Mouse (Mus musculus) neural tube, embryonic 13.5 days (tissue): ENCODE measurements around the gene Pcsk5. TPM values are rescaled to one million over a fixed set of nuclear protein-coding genes. Genes with fewer than 3 reads are reported as not detected.

Source experiments
- ATAC-seq: fragments of 200-750 bp; cut with Nextera tagmentation; 2 replicates; pipeline ENCODE4 v1.8.0; 2017; ENCODE audit warnings: low read depth, mild to moderate bottlenecking, moderate TSS enrichment, moderate library complexity
- H3K27ac ChIP-seq: fragments of 300-500 bp; sonication (generic); replicated peaks from 2 replicates; pipeline ENCODE4 v1.5.1; 2015; ENCODE audit warnings: moderate library complexity, mild to moderate bottlenecking, inconsistent platforms
- H3K27me3 ChIP-seq: fragments of 300-500 bp; sonication (generic); 2 replicates; pipeline ENCODE4 v1.6.1; 2015; ENCODE audit warnings: mild to moderate bottlenecking, inconsistent platforms
- H3K36me3 ChIP-seq: fragments of 300-500 bp; sonication (generic); 2 replicates; pipeline ENCODE4 v1.6.1; 2015; ENCODE audit warnings: mild to moderate bottlenecking, inconsistent platforms
- H3K4me1 ChIP-seq: fragments of 300-500 bp; sonication (generic); replicated peaks from 2 replicates; pipeline ENCODE4 v1.6.1; 2015; ENCODE audit warnings: inconsistent platforms
- H3K4me2 ChIP-seq: fragments of 300-500 bp; sonication (generic); 2 replicates; pipeline ENCODE4 v1.6.1; 2015; ENCODE audit warnings: inconsistent platforms, mild to moderate bottlenecking, moderate library complexity
- H3K4me3 ChIP-seq: fragments of 300-500 bp; sonication (generic); 2 replicates; pipeline ENCODE4 v1.5.1; 2015; ENCODE audit warnings: mild to moderate bottlenecking, inconsistent platforms
- H3K9ac ChIP-seq: fragments of 300-500 bp; sonication (generic); 2 replicates; pipeline ENCODE4 v1.6.1; 2015; ENCODE audit warnings: moderate library complexity, mild to moderate bottlenecking, inconsistent platforms
- H3K9me3 ChIP-seq: fragments of 300-500 bp; sonication (generic); 2 replicates; pipeline ENCODE4 v1.6.1; 2016; ENCODE audit warnings: inconsistent platforms
- WGBS: fragments of 180-500 bp; shearing (Covaris S2); methylation state at CpG from one replicate; pipeline ENCODE4 v1.1.7; 2015; 5-methylcytosine and 5-hydroxymethylcytosine counted together
- polyA plus RNA-seq: library from polyadenylated mRNA; unstranded; fragments of >200 nt; fragmentation: Nextera tagmentation; extraction: Ambion mirVana; gene quantifications from 2 replicates; pipeline ENCODE4 v1.2.1, GENCODE M21; 2015

The Pcsk5 gene
- polyA plus RNA-seq, 1 experiment from 2014 or later, result 8.6 TPM

DNA sequence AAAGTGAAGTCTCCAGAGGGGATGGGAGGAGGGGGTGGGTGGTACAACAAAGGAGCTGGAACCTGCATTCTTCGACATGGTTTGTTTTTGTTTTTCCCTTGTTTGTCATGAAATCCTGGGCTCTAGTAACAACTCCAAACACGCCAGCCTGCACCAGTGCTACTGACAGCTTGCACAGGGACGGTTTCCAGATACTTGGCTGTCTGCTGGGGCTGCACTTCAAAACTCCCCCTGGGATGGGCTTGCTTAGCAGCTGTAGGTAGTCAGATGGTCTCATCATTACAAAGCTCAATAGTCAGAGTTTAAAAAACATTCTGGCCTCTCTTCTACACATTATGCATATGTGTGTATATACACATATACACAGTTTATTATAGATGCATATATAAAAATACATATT is 234.1 kb downstream of the Pcsk5 start:
- Histone ChIP-seq H3K4me3 (no peak overlapping the region), H3K9me3 (no peaks in the 10 kb centered on the region), H3K36me3 (no peaks in the 10 kb centered on the region), H3K27ac (no peak overlapping the region), H3K27me3 (no peaks in the 10 kb centered on the region), H3K9ac (no peak overlapping the region), H3K4me2 (no peak overlapping the region), H3K4me1 (peaks cover 5% of the 10 kb centered on the region; the same call in 1 of the 2 replicates)
- ATAC-seq, result no peak
- WGBS, result 74% methylated on average over 3 of the region's 3 CpGs

DNA sequence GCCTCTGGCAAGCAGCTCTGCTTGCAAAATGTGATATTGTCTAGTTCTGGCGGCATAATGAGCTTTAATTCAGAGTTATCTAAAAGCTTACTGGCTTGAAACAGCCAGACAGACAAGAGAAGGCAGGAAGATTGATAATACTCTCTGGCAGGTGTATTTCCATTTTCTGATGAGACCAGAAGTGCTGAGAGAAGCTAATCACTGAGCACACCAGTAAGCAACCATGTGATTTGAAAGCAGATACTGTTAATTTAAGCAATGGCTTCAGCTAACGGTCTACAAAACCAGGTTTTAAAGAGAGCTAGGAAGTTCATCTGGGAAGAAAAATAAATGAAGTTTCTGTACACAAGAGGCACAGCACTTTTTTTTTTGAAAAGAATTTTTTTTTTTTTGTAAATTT is 237.1 kb downstream of the Pcsk5 start:
- no peak for ATAC-seq
- 48% methylated on average over 2 of the region's 2 CpGs for WGBS

DNA sequence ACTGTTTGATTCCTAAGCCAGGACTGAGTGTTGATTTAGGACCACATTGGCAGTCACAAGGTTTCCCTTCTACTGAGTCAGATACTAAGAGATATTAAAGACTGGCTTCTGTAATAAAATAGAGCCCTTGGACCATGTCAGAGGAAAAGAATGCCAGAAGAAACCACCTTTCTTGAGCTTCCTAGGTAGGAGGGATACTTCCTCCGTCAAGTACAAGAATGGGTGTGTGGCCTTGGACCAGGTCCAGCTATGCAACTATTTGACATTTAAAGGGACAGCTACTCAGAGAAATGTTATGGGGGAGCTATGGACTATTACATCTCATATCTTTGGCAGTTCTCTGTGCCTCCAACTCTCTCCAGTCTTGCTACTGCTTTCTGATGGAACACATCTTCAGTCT is 244.6 kb downstream of the Pcsk5 start:
- no peak for ATAC-seq
- Histone ChIP-seq H3K4me1 (peaks cover 10% of the 10 kb centered on the region), H3K27ac (no peak overlapping the region), H3K27me3 (no peaks in the 10 kb centered on the region), H3K4me3 (no peak overlapping the region), H3K9me3 (no peaks in the 10 kb centered on the region), H3K36me3 (no peaks in the 10 kb centered on the region), H3K9ac (no peak overlapping the region), H3K4me2 (no peak overlapping the region)
- 21% methylated on average over 1 of the region's 1 CpGs for WGBS

More for the DNA sequence above, 237.1 kb downstream of the Pcsk5 start:
- no peak overlapping the region for H3K4me3 ChIP-seq
- H3K36me3 ChIP-seq, result no peaks in the 10 kb centered on the region
- H3K9me3 ChIP-seq, result no peaks in the 10 kb centered on the region
- no peak overlapping the region for H3K4me2 ChIP-seq
- H3K4me1 ChIP-seq, result peaks cover 5% of the 10 kb centered on the region; the same call in 1 of the 2 replicates
- 0 out of 2 replicates have a peak overlapping the region, but pooled peaks have one; percentile 20 for H3K27ac ChIP-seq
- no peak overlapping the region for H3K9ac ChIP-seq
- no peaks in the 10 kb centered on the region for H3K27me3 ChIP-seq

DNA sequence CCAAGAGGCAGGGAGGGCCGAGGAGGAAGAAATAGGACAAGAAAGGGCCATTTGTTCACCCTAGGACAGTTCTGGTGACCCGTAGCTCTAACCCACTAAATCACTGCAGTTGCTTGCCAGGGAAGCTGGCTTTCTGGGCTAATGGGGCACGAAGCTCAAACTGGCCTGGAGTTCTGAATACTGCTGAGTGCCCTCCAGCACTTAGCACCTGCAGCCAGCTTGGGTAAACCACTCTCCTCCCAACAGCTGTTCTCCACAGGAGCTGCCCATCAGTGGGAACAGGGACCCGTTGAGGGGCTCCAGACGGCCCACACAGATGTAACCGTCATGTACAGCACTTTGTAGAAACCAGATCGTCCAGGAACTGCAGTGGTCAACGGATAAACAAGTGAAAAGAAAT is 246.1 kb downstream of the Pcsk5 start:
- ATAC-seq, result peak; percentile 23; the same call in 1 of the 2 replicates
- Histone ChIP-seq H3K4me3 (no peak overlapping the region), H3K4me1 (peaks cover 10% of the 10 kb centered on the region), H3K27ac (no peak overlapping the region), H3K9ac (no peak overlapping the region), H3K36me3 (no peaks in the 10 kb centered on the region), H3K4me2 (no peak overlapping the region), H3K9me3 (no peaks in the 10 kb centered on the region), H3K27me3 (no peaks in the 10 kb centered on the region)
- 31% methylated on average over 8 of the region's 8 CpGs for WGBS

DNA sequence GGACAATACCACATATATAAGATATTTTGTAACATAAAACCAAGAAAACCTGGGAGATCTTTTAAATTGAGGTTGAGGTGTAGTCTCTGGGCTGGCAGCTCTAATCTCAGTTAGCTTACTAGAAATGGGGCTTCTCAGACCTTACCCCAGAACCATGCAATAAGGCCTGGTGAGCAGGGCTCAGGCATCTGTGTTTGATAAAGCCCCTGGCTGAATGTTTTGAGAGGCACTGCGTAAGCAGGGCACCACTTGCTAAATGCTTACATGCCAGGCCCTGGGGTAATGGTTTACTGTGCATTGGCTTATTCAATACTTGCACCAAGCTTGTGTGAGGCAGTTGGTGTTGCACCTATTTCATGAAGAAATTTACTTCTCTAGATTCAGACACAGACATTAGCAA is 247.1 kb downstream of the Pcsk5 start:
- H3K27me3 ChIP-seq, result no peaks in the 10 kb centered on the region
- 75% methylated on average over 1 of the region's 1 CpGs for WGBS
- no peak overlapping the region for H3K9ac ChIP-seq
- no peak overlapping the region for H3K4me2 ChIP-seq
- ATAC-seq, result no peak
- H3K36me3 ChIP-seq, result no peaks in the 10 kb centered on the region
- no peak overlapping the region for H3K4me3 ChIP-seq
- no peak overlapping the region for H3K27ac ChIP-seq
- peaks cover 10% of the 10 kb centered on the region for H3K4me1 ChIP-seq
- H3K9me3 ChIP-seq, result no peaks in the 10 kb centered on the region

DNA sequence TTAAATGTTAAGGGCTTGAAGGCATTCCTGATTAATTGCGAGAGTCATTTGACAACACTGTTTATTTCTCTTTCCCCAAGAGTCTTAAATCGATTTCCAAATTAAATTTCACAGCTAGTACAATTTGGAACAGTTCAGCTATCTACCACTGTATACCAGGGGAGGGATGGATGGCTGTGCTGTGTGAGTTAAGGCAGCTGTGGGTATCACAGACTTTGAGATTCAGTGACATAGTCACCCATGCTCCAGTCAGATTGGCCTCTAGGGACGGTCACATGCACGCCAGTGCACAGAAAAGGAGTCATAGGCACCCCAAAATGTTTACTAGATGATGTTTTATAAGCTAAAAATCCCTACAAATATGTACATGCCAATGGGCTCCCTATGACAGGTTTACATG is 260.0 kb downstream of the Pcsk5 start:
- H3K4me1 ChIP-seq, result no peaks in the 10 kb centered on the region
- H3K27me3 ChIP-seq, result no peaks in the 10 kb centered on the region
- H3K9me3 ChIP-seq, result no peaks in the 10 kb centered on the region
- no peak for ATAC-seq
- no peak overlapping the region for H3K4me2 ChIP-seq
- WGBS, result 86% methylated on average over 4 of the region's 4 CpGs
- no peaks in the 10 kb centered on the region; the same call in 1 of the 2 replicates for H3K36me3 ChIP-seq
- no peak overlapping the region for H3K4me3 ChIP-seq
- no peak overlapping the region for H3K27ac ChIP-seq
- no peak overlapping the region for H3K9ac ChIP-seq

DNA sequence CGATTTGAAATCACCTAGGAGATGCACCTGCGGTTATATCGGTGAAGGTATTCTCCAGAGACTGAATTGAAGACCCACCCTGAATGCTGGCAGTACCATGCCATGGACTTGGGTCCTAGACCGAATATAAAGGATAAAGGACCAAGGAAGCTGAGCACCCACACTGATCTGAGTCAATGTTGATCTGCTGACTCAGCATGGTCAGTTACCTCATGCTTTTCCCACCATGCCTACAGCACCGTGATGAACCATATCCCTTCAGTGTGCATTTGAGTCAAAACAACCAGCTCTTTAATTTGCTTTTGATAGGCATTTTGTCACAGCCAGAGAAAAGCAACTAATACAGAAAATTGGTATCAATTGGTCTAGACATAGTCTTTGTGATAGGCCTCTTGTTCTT is 262.9 kb downstream of the Pcsk5 start:
- H3K9ac ChIP-seq, result no peak overlapping the region
- no peak for ATAC-seq
- no peaks in the 10 kb centered on the region for H3K4me1 ChIP-seq
- H3K36me3 ChIP-seq, result no peaks in the 10 kb centered on the region; the same call in 1 of the 2 replicates
- H3K4me2 ChIP-seq, result no peak overlapping the region
- H3K9me3 ChIP-seq, result no peaks in the 10 kb centered on the region
- H3K27me3 ChIP-seq, result no peaks in the 10 kb centered on the region
- H3K4me3 ChIP-seq, result no peak overlapping the region
- 94% methylated on average over 5 of the region's 5 CpGs for WGBS
- no peak overlapping the region for H3K27ac ChIP-seq

DNA sequence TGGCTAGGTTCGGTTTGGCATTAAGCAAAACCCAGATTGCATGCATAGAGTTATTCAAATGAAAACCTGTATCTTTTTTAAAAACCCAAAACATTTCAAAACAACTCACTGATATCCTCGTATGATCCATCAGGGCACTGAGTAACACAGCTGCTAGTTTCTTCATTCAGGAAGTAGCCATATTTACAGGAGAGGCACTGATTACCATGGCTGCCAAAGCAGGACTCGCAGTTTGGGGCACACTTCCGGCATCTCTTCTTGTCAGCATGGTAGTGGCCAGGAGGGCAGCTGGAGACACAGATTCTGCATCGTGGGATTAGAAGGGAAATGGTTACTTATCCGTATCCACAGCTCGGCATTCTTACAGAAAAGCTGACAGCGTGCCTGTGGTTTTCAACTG is 265.1 kb downstream of the Pcsk5 start:
- H3K9ac ChIP-seq, result no peak overlapping the region
- no peaks in the 10 kb centered on the region for H3K27me3 ChIP-seq
- H3K4me1 ChIP-seq, result no peaks in the 10 kb centered on the region; the same call in 1 of the 2 replicates
- ATAC-seq, result no peak
- 90% methylated on average over 8 of the region's 8 CpGs for WGBS
- H3K27ac ChIP-seq, result no peak overlapping the region
- no peak overlapping the region for H3K4me3 ChIP-seq
- no peaks in the 10 kb centered on the region; the same call in 1 of the 2 replicates for H3K36me3 ChIP-seq
- no peak overlapping the region for H3K4me2 ChIP-seq
- no peaks in the 10 kb centered on the region for H3K9me3 ChIP-seq

DNA sequence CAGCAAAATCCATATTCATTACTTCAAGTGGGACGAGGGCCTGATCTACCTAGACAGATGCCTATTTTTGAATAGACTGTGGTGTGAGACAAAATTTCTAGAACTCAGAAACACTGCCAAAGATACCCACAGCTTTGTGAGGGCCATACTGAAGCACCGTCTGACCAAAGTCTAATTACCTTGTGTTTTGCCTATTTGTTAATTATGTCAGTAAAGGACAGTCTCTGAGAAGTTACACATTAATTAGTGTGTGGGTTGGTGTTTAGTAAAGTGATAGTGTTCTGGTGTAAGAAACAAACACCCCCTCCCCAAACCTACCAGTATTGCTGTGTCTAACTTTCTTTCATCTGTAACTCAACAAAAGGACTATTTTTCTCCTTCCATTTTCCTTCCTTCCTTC is 266.5 kb downstream of the Pcsk5 start:
- no peak for ATAC-seq
- no peak overlapping the region for H3K27ac ChIP-seq
- WGBS, result 92% methylated on average over 2 of the region's 2 CpGs
- no peak overlapping the region for H3K9ac ChIP-seq
- H3K27me3 ChIP-seq, result no peaks in the 10 kb centered on the region
- H3K9me3 ChIP-seq, result no peaks in the 10 kb centered on the region
- no peaks in the 10 kb centered on the region; the same call in 1 of the 2 replicates for H3K4me1 ChIP-seq
- H3K36me3 ChIP-seq, result no peaks in the 10 kb centered on the region; the same call in 1 of the 2 replicates
- H3K4me3 ChIP-seq, result no peak overlapping the region
- H3K4me2 ChIP-seq, result no peak overlapping the region

DNA sequence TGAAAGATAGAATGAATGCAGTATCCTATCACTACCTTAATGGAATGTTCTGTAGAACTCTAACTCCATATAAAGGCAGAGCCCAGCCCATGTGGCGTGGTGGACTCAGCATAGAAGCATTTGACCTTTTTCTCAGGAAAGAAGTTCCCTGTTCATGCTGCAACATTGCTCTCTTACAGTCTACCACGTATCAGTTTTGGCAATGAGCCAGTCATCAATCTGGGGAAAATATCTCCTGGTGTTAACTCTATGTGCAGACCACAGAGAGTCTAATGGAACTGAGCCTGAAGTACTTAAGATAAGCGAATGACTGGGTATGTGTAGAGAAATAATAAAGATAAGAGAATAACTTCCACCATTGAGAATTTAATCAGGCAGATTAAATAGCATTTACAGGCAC is 270.2 kb downstream of the Pcsk5 start:
- no peaks in the 10 kb centered on the region for H3K36me3 ChIP-seq
- H3K27me3 ChIP-seq, result no peaks in the 10 kb centered on the region
- WGBS, result 65% methylated on average over 3 of the region's 3 CpGs
- no peaks in the 10 kb centered on the region; the same call in 1 of the 2 replicates for H3K4me1 ChIP-seq
- no peak overlapping the region for H3K4me3 ChIP-seq
- ATAC-seq, result no peak
- no peak overlapping the region for H3K9ac ChIP-seq
- H3K27ac ChIP-seq, result no peak overlapping the region
- H3K9me3 ChIP-seq, result no peaks in the 10 kb centered on the region
- H3K4me2 ChIP-seq, result no peak overlapping the region

DNA sequence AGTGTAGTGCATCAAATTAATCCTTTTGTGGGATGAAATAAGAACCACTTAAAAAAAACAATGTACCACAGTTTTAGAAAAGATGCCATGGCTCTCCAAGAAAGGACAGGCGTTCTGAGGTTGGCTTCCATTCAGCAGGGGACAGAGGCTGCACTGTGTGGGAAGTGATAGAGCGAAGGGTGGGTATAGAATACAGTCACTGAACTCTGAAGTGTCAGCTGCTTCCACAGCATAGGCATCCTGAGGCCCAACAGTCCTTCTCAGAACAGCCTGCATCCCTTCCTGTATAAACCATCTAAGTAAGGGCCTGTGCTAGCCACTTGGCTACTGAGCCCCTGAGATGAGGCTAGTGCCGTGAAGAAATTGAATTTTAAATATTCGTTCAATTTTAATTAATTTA is 271.3 kb downstream of the Pcsk5 start:
- Histone ChIP-seq H3K4me2 (no peak overlapping the region), H3K27ac (no peak overlapping the region), H3K4me3 (no peak overlapping the region), H3K27me3 (no peaks in the 10 kb centered on the region), H3K9ac (no peak overlapping the region), H3K36me3 (no peaks in the 10 kb centered on the region), H3K9me3 (no peaks in the 10 kb centered on the region), H3K4me1 (no peaks in the 10 kb centered on the region; the same call in 1 of the 2 replicates)
- peak; percentile 61; the same call in 1 of the 2 replicates for ATAC-seq
- WGBS, result 75% methylated on average over 4 of the region's 4 CpGs

DNA sequence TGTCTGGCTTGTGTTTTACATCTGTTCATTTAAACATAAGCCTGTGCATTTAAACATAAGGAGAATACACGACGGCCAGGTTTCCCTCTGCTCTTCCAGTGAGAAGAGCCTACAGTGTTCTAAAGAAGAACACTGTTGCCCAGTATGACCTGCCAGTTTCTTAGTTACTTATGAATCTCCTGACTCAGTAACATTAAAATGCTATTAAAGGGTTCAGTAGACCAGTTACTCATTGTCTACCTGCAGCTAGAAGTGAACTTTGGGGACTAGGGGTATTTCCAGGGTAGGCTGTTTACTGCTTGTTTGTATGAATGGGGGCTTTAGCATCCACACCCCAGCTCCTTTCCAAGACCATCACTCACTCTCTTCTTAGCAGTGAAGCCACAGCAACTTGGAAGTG is 278.7 kb downstream of the Pcsk5 start:
- no peak overlapping the region for H3K9ac ChIP-seq
- no peaks in the 10 kb centered on the region for H3K27me3 ChIP-seq
- H3K4me3 ChIP-seq, result no peak overlapping the region
- H3K36me3 ChIP-seq, result no peaks in the 10 kb centered on the region
- H3K27ac ChIP-seq, result no peak overlapping the region
- H3K4me1 ChIP-seq, result no peaks in the 10 kb centered on the region
- no peak for ATAC-seq
- 72% methylated on average over 2 of the region's 2 CpGs for WGBS
- no peaks in the 10 kb centered on the region for H3K9me3 ChIP-seq
- no peak overlapping the region for H3K4me2 ChIP-seq

DNA sequence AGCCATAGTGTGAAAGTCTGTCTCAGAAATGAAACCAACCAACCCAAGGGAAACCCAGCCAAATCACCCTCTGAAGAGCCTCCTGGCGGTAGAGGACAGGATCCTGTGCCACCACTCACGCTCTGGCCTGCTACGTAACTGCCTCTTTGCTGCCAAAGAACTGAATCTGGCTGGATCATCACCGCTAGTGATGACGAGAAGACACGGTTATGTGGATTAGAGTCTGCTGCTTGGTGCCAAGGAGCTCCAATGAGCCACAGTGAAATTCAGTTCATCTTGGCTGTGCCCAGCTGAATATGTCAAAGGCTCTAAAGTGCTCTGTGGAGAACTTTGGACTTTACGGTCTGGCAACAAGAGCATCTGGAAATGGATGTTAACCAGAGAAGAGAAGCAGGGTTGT is 282.3 kb downstream of the Pcsk5 start:
- Histone ChIP-seq H3K9ac (no peak overlapping the region), H3K4me1 (no peaks in the 10 kb centered on the region), H3K9me3 (no peaks in the 10 kb centered on the region), H3K27me3 (no peaks in the 10 kb centered on the region), H3K36me3 (no peaks in the 10 kb centered on the region), H3K4me2 (no peak overlapping the region), H3K27ac (no peak overlapping the region), H3K4me3 (no peak overlapping the region)
- no peak for ATAC-seq
- WGBS, result 95% methylated on average over 7 of the region's 7 CpGs
